Mouse (Mus musculus) CD8-positive naive resting alpha-beta T cell, adult 2 months (primary cell): ENCODE measurements around the gene B3galnt1.
"Not testable (repeated sequence)": the region's sequence is repeated elsewhere in the genome, so short reads cannot be mapped to it uniquely, and the experiment has no call there.

Source experiments
- DNase-seq, 2 experiments: peaks; one replicate each; pipeline ENCODE4 v3.0.0; 2022; ENCODE audit warnings: low read depth in 2 of 2, low spot score in 2 of 2

The B3galnt1 gene

GRCm38 (mm10) chr3:69565586-69565985 lies 33.2 kb downstream of the B3galnt1 start:
- DNase-seq = not testable (repeated sequence)

GRCm38 (mm10) chr3:69563406-69563805 lies 35.4 kb downstream of the B3galnt1 start:
- no peak for DNase-seq

GRCm38 (mm10) chr3:69561686-69562085 lies 37.1 kb downstream of the B3galnt1 start:
- no peak for DNase-seq

GRCm38 (mm10) chr3:69559975-69560330 lies 38.8 kb downstream of the B3galnt1 start:
- no peak for DNase-seq

GRCm38 (mm10) chr3:69559316-69559974 lies 39.3 kb downstream of the B3galnt1 start:
- DNase-seq = no peak

GRCm38 (mm10) chr3:69556092-69556778 lies 42.5 kb downstream of the B3galnt1 start:
- DNase-seq = no peak

GRCm38 (mm10) chr3:69555511-69555910 lies 43.2 kb downstream of the B3galnt1 start:
- DNase-seq = no peak

GRCm38 (mm10) chr3:69549602-69550001 lies 49.2 kb downstream of the B3galnt1 start:
- no peak for DNase-seq

- no peak for DNase-seq
These were observed 49.9 kb downstream of the B3galnt1 start for GRCm38 (mm10) chr3:69548704-69549455.

GRCm38 (mm10) chr3:69545017-69545416 lies 53.7 kb downstream of the B3galnt1 start:
- DNase-seq = no peak

GRCm38 (mm10) chr3:69543730-69544129 lies 55.0 kb downstream of the B3galnt1 start:
- no peak for DNase-seq

GRCm38 (mm10) chr3:69542962-69543361 lies 55.8 kb downstream of the B3galnt1 start:
- DNase-seq = no peak

GRCm38 (mm10) chr3:69535941-69536647 lies 62.7 kb downstream of the B3galnt1 start:
- no peak for DNase-seq

GRCm38 (mm10) chr3:69535486-69535885 lies 63.3 kb downstream of the B3galnt1 start:
- no peak for DNase-seq

GRCm38 (mm10) chr3:69532687-69533086 lies 66.1 kb downstream of the B3galnt1 start:
- no peak for DNase-seq

GRCm38 (mm10) chr3:69531511-69531910 lies 67.2 kb downstream of the B3galnt1 start:
- no peak for DNase-seq

GRCm38 (mm10) chr3:69529576-69529975 lies 69.2 kb downstream of the B3galnt1 start:
- no peak for DNase-seq

GRCm38 (mm10) chr3:69527384-69527783 lies 71.4 kb downstream of the B3galnt1 start:
- no peak for DNase-seq

GRCm38 (mm10) chr3:69525072-69525529 lies 73.7 kb downstream of the B3galnt1 start:
- no peak for DNase-seq

- DNase-seq = no peak
These were observed 74.2 kb downstream of the B3galnt1 start for GRCm38 (mm10) chr3:69524356-69525071.
